Mouse (Mus musculus) intestine, embryonic 14.5 days (tissue): ENCODE data around the gene Krtap1-5. TPM values are rescaled to one million over a fixed set of nuclear protein-coding genes. Genes with fewer than 3 reads are reported as not detected.

ENCODE experiments used
- ATAC-seq: fragments of 200-750 bp; cut with Nextera tagmentation; replicated peaks from 2 replicates; pipeline ENCODE4 v1.8.0; 2017; ENCODE audit warnings: low read depth, moderate number of reproducible peaks, moderate TSS enrichment, moderate library complexity; ENCODE audit not compliant: low FRiP score, low TSS enrichment
- DNase-seq: peaks from one replicate; pipeline ENCODE4 v3.0.0-alpha.2; 2018; ENCODE audit warnings: low spot score
- H3K27ac ChIP-seq: fragments of 300-500 bp; sonication (generic); 2 replicates; pipeline ENCODE4 v1.5.1; 2014; ENCODE audit warnings: low read depth, mild to moderate bottlenecking, control low read depth
- H3K27me3 ChIP-seq: fragments of 300-500 bp; sonication (generic); replicated peaks from 2 replicates; pipeline ENCODE4 v1.6.1; 2014; ENCODE audit warnings: low read length, control low read depth; ENCODE audit not compliant: control insufficient read depth, insufficient read depth
- H3K36me3 ChIP-seq: fragments of 300-500 bp; sonication (generic); 2 replicates; pipeline ENCODE4 v1.6.1; 2014; ENCODE audit warnings: low read length, control low read depth; ENCODE audit not compliant: control insufficient read depth, insufficient read depth
- H3K4me1 ChIP-seq: fragments of 300-500 bp; sonication (generic); replicated peaks from 2 replicates; pipeline ENCODE4 v1.6.1; 2014; ENCODE audit warnings: low read length, control low read depth, mixed read lengths; ENCODE audit not compliant: control insufficient read depth, insufficient read depth
- H3K4me2 ChIP-seq: fragments of 300-500 bp; sonication (generic); 2 replicates; pipeline ENCODE4 v1.6.1; 2014; ENCODE audit warnings: low read length
- H3K4me3 ChIP-seq: fragments of 300-500 bp; sonication (generic); 2 replicates; pipeline ENCODE4 v1.5.1; 2014; ENCODE audit warnings: low read depth, low read length, control low read depth, mixed read lengths
- H3K9ac ChIP-seq: fragments of 300-500 bp; sonication (generic); 2 replicates; pipeline ENCODE4 v1.6.1; 2014; ENCODE audit warnings: mild to moderate bottlenecking, low read length
- H3K9me3 ChIP-seq: fragments of 300-500 bp; sonication (generic); 2 replicates; pipeline ENCODE4 v1.6.1; 2016; ENCODE audit warnings: low read length, control low read depth; ENCODE audit not compliant: control insufficient read depth
- WGBS: fragments of 180-500 bp; shearing (Covaris S2); extraction: QIAGEN DNeasy Blood & Tissue Kit; methylation state at CpG from one replicate; pipeline ENCODE4 v1.1.7; 2014; 5-methylcytosine and 5-hydroxymethylcytosine counted together
- polyA plus RNA-seq: library from polyadenylated mRNA; unstranded; fragments of >200 nt; fragmentation: Nextera tagmentation; extraction: Ambion mirVana; gene quantifications from 2 replicates; pipeline ENCODE4 v1.2.1, GENCODE M21; 2014

Krtap1-5 gene
- polyA plus RNA-seq, 1 experiment from 2014 or later: not detected

DNA sequence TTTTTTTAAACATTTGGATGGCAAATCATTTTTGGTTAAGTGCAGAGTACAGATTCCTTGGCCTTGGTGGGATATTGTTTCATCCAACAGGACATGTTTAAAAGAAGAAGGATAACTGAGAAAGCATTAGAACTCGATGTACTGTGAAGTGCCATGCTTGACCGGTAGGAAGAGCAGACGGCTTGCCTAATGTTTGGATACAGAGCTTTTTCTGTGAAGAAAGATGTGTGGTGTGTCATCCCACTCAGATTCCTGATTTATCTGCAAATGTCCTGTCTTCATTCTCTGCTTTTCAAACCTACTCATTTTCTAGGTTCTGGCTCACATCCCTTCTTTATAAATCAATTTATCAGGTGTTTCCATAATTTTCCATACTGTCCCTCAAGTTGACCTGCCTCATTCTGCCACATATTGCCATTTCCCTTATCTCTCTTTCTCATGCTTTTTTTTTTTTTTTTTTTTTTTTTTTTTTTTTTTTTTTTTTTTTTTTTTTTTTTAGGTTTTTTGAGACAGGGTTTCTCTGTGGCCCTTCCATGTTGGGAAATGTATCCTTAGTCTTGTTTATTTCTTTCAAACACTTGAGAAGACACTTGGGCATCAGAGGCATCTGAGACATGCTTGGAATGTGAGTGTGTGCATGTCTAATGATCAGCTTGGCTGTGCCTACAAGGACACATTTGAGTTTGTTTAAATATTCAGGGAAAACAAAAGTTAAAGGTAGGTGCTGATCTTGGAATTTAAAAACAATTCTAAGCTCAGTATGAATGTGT lies 22.7 kb downstream of the Krtap1-5 start:
- H3K4me2 ChIP-seq: no peak overlapping the region
- ATAC-seq (no peak), DNase-seq (no peak)
- H3K4me3 ChIP-seq: no peak overlapping the region
- H3K4me1 ChIP-seq: no peaks in the 10 kb centered on the region
- no peaks in the 10 kb centered on the region for H3K9me3 ChIP-seq
- no peaks in the 10 kb centered on the region for H3K36me3 ChIP-seq
- 47% methylated on average over 3 of the region's 3 CpGs for WGBS
- H3K27me3 ChIP-seq: no peaks in the 10 kb centered on the region
- no peak overlapping the region for H3K27ac ChIP-seq
- H3K9ac ChIP-seq: no peak overlapping the region

DNA sequence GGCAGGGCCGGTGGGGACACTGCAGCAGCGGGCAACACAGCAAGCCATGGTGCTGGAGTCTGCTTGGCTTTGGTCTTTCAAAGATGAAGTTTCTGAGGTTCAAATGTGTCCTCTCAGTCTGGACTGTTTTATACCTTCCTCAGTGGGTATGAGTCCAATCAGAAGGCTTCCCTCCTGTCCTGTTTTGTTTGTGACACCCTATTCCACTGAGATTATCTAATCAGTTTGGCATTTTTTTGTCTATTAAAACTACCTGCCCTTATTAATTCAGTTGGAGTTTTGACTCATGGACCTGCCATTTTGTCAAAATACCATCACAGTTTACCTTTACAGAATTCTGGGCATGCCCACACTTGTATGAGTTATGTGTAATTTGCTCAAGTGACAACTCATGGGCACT lies 24.1 kb downstream of the Krtap1-5 start, which contains the start of gene Krtap3-2:
TSS of gene Krtap3-2 (minus strand) at position 101 of the 400 bp plus-strand sequence.
- H3K4me1 ChIP-seq: no peaks in the 10 kb centered on the region
- H3K4me3 ChIP-seq: no peak within 1 kb of the TSS
- no peaks in the 10 kb centered on the region for H3K36me3 ChIP-seq
- WGBS: 50% methylated on average over 1 of the region's 2 CpGs
- H3K27ac ChIP-seq: no peak within 1 kb of the TSS
- no peaks in the 10 kb centered on the region for H3K27me3 ChIP-seq
- H3K9me3 ChIP-seq: no peaks in the 10 kb centered on the region
- H3K9ac ChIP-seq: no peak within 1 kb of the TSS
- DNase-seq (no peak), ATAC-seq (no peak)
- H3K4me2 ChIP-seq: no peak within 1 kb of the TSS

DNA sequence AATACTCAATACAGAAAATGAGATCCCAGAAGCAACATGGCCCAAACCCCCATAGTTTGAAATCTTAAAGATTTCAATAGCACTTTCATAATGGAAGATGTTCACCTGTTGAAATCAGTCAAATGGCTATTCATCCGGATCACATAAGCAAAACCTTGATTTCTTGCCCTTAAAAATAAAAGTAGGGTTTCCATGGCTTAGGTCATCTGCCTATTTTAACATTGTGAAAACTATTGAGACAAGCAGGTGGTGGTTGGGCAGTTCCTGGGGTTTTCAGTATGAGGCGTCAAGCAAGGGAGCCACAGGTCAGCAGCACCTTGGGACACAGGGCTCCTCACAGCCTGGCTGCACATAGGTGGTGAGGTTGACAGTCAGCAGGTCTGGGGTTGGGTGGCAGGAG lies 24.6 kb downstream of the Krtap1-5 start:
- H3K36me3 ChIP-seq: no peaks in the 10 kb centered on the region
- 88% methylated on average over 2 of the region's 2 CpGs for WGBS
- H3K27me3 ChIP-seq: no peaks in the 10 kb centered on the region
- ATAC-seq (no peak), DNase-seq (no peak)
- H3K9me3 ChIP-seq: no peaks in the 10 kb centered on the region
- no peak overlapping the region for H3K9ac ChIP-seq
- H3K4me2 ChIP-seq: no peak overlapping the region
- no peak overlapping the region for H3K4me3 ChIP-seq
- no peak overlapping the region for H3K27ac ChIP-seq
- H3K4me1 ChIP-seq: no peaks in the 10 kb centered on the region

DNA sequence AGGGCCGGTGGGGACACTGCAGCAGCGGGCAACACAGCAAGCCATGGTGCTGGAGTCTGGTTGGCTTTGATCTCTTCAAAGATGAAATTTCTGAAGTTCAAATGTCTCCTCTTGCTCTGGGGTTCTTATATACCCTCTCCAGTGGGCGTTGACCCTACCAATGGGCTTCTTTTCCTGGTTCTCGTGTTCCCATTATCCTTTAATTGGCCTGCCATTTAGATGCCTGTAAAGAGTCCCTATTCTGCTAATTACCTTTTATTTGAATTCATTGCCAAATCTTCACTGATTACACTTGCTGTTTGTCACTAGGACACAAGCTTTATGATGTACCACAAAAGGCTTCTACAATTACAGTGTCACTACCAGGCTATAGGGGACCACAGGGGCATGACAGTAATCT lies 30.1 kb downstream of the Krtap1-5 start, which contains the start of gene Krtap3-3:
TSS of gene Krtap3-3 (minus strand) at position 101 of the 400 bp plus-strand sequence.
- Histone ChIP-seq H3K9ac (no peak within 1 kb of the TSS), H3K27ac (no peak within 1 kb of the TSS), H3K9me3 (no peaks in the 10 kb centered on the region), H3K4me3 (no peak within 1 kb of the TSS), H3K4me1 (no peaks in the 10 kb centered on the region), H3K36me3 (no peaks in the 10 kb centered on the region), H3K27me3 (no peaks in the 10 kb centered on the region), H3K4me2 (no peak within 1 kb of the TSS)
- 69% methylated on average over 4 of the region's 4 CpGs for WGBS
- no peak for ATAC-seq
- DNase-seq: no peak

DNA sequence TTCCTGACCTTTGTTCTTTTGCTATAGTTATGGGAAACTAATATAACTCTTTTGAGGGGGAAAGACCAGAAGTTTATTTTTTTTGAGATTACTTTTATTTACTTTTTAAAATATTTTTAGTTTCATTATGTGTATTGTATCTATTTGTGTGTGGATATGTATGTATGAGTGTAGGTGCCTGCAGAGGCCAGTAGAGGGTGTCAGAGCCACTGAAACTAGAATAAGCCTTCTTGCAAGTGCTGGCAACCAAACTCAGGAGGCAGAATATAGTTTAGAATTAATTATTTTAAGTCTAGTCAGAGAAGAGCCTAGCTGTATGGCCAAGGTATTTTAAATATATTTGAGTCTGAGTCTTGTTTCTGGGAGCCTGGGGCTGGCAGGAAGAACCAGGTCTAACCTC lies 32.9 kb downstream of the Krtap1-5 start:
- Histone ChIP-seq H3K36me3 (no peaks in the 10 kb centered on the region), H3K27ac (no peak overlapping the region), H3K4me3 (no peak overlapping the region), H3K4me2 (no peak overlapping the region), H3K9ac (no peak overlapping the region), H3K9me3 (no peaks in the 10 kb centered on the region), H3K27me3 (no peaks in the 10 kb centered on the region), H3K4me1 (no peaks in the 10 kb centered on the region)
- ATAC-seq (no peak), DNase-seq (no peak)

DNA sequence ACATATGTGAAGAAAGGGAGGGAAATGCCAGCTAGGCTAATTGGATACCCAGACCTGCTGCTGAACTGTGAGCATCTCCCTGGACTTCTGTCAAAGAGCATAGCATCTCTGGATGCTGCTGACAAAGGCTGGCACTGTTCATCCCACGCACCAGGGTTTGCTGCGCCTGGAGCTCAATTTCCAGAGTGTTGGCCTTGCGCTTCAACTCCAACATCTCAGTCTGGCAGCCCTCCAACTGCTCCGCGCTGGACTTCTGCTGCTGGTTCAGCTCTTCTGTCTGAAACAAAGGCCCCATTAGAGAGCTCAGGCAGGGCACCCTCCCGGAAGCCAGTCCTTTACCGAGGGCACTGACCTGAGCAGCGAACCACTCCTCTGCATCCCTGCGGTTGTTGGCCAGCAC lies 41.1 kb downstream of the Krtap1-5 start:
- no peak overlapping the region for H3K4me2 ChIP-seq
- WGBS: 67% methylated on average over 9 of the region's 9 CpGs
- H3K27ac ChIP-seq: no peak overlapping the region
- ATAC-seq: no peak
- no peaks in the 10 kb centered on the region for H3K27me3 ChIP-seq
- no peaks in the 10 kb centered on the region for H3K4me1 ChIP-seq
- H3K4me3 ChIP-seq: no peak overlapping the region
- no peaks in the 10 kb centered on the region for H3K36me3 ChIP-seq
- no peaks in the 10 kb centered on the region for H3K9me3 ChIP-seq
- no peak overlapping the region for H3K9ac ChIP-seq
- peak; percentile 57 for DNase-seq

Other genes starting within 250 kb of the Krtap1-5 start
- 0.04 and 0.16 TPM in 2 replicates for gene Krt26, start 243.1 kb downstream of the Krtap1-5 start, polyA plus RNA-seq
- not detected in 2 replicates for gene Krt27, start 229.9 kb downstream of the Krtap1-5 start, polyA plus RNA-seq
- not detected in 2 replicates for gene Krt28, start 206.1 kb downstream of the Krtap1-5 start, polyA plus RNA-seq
- 26.2 and 28.5 TPM in 2 replicates for gene Krt10, start 191.7 kb downstream of the Krtap1-5 start, polyA plus RNA-seq
- not detected in 2 replicates for gene Krt12, start 158.8 kb downstream of the Krtap1-5 start, polyA plus RNA-seq
- 16.5 and 17.1 TPM in 2 replicates for gene Krt20, start 142.9 kb downstream of the Krtap1-5 start, polyA plus RNA-seq
- gene Krt23, start 87.9 kb downstream of the Krtap1-5 start, polyA plus RNA-seq: 6.0 and 9.2 TPM in 2 replicates
- not detected in 2 replicates for gene Krt39, start 59.7 kb downstream of the Krtap1-5 start, polyA plus RNA-seq
- not detected in 2 replicates for gene Krt40, start 37.9 kb downstream of the Krtap1-5 start, polyA plus RNA-seq
- gene Krtap3-3, start 30.2 kb downstream of the Krtap1-5 start, polyA plus RNA-seq: not detected in 2 replicates
- not detected in 2 replicates for gene Krtap3-2, start 24.2 kb downstream of the Krtap1-5 start, polyA plus RNA-seq
- not detected in 2 replicates for gene Gm11939, start 21.6 kb downstream of the Krtap1-5 start, polyA plus RNA-seq
- gene Krtap3-1, start 14.4 kb downstream of the Krtap1-5 start, polyA plus RNA-seq: not detected in 2 replicates
- gene Krtap1-4, start 2.6 kb upstream of the Krtap1-5 start, polyA plus RNA-seq: not detected in 2 replicates
- not detected in 2 replicates for gene Krtap1-3, start 10.3 kb upstream of the Krtap1-5 start, polyA plus RNA-seq
- not detected in 2 replicates for gene Krtap9-3, start 17.1 kb upstream of the Krtap1-5 start, polyA plus RNA-seq
- gene Gm11938, start 22.3 kb upstream of the Krtap1-5 start, polyA plus RNA-seq: not detected in 2 replicates
- gene Gm11937, start 29.2 kb upstream of the Krtap1-5 start, polyA plus RNA-seq: not detected in 2 replicates
- gene Krtap2-4, start 33.8 kb upstream of the Krtap1-5 start, polyA plus RNA-seq: not detected in 2 replicates
- gene Gm11562, start 39.4 kb upstream of the Krtap1-5 start, polyA plus RNA-seq: not detected in 2 replicates
- not detected in 2 replicates for gene Krtap4-1, start 47.2 kb upstream of the Krtap1-5 start, polyA plus RNA-seq
- gene Krtap4-2, start 54.1 kb upstream of the Krtap1-5 start, polyA plus RNA-seq: not detected in 2 replicates
- gene Krtap4-7, start 63.1 kb upstream of the Krtap1-5 start, polyA plus RNA-seq: not detected in 2 replicates
- not detected in 2 replicates for gene Gm11555, start 69.2 kb upstream of the Krtap1-5 start, polyA plus RNA-seq
- not detected in 2 replicates for gene Gm11563, start 77.9 kb upstream of the Krtap1-5 start, polyA plus RNA-seq
- not detected in 2 replicates for gene Krtap4-6, start 84.9 kb upstream of the Krtap1-5 start, polyA plus RNA-seq
- gene Gm14190, start 109.7 kb upstream of the Krtap1-5 start, polyA plus RNA-seq: not detected in 2 replicates
- gene Gm14180, start 153.3 kb upstream of the Krtap1-5 start, polyA plus RNA-seq: not detected in 2 replicates
- gene Gm11595, start 191.9 kb upstream of the Krtap1-5 start, polyA plus RNA-seq: not detected in 2 replicates
- gene Krtap4-8, start 199.7 kb upstream of the Krtap1-5 start, polyA plus RNA-seq: not detected in 2 replicates
- gene Krtap4-9, start 204.2 kb upstream of the Krtap1-5 start, polyA plus RNA-seq: not detected in 2 replicates
- gene Gm11596, start 212.5 kb upstream of the Krtap1-5 start, polyA plus RNA-seq: not detected in 2 replicates
- gene Gm11569, start 217.9 kb upstream of the Krtap1-5 start, polyA plus RNA-seq: not detected in 2 replicates
- gene Gm11554, start 223.4 kb upstream of the Krtap1-5 start, polyA plus RNA-seq: not detected in 2 replicates
- not detected in 2 replicates for gene Krtap4-13, start 228.9 kb upstream of the Krtap1-5 start, polyA plus RNA-seq
- gene Gm11564, start 234.7 kb upstream of the Krtap1-5 start, polyA plus RNA-seq: not detected in 2 replicates